Mouse (Mus musculus) small intestine, adult 2 months (tissue): ENCODE measurements at regions not wholly inside any gene's neighbourhood (a gene's known extent, or its start where the extent isn't known, plus 50 kb on each side); places are given as distances from the start of the nearest gene placed in this dataset.

Experiments used
- CTCF ChIP-seq: fragments of 200-500 bp; IDR thresholded peaks from 2 replicates; pipeline ENCODE4 v1.5.1; 2012; ENCODE audit warnings: low read depth, mild to moderate bottlenecking, control low read depth, inconsistent platforms, low read length, moderate library complexity, mixed read lengths; ENCODE audit not compliant: insufficient replicate concordance, insufficient read length; ENCODE audit errors: extremely low read depth
- POLR2A ChIP-seq: fragments of 200-500 bp; IDR thresholded peaks from 2 replicates; pipeline ENCODE4 v1.6.1; 2012; ENCODE audit warnings: low read depth, mild to moderate bottlenecking, control low read depth, inconsistent platforms, low read length, moderate library complexity

- no peak for TF ChIP-seq CTCF
- no peak for TF ChIP-seq POLR2A
These were observed 196.0 kb downstream of the Fam84b start for GRCm38 (mm10) chr15:60657572-60657971.
